Mouse (Mus musculus): ENCODE measurements around the gene Mgarp. TPM values are rescaled to one million over a fixed set of nuclear protein-coding genes. Genes with fewer than 3 reads are reported as not detected.

Mgarp gene
- total RNA-seq, 2 experiments from 2014 or later, result 0.43 to 0.63 TPM

DNA sequence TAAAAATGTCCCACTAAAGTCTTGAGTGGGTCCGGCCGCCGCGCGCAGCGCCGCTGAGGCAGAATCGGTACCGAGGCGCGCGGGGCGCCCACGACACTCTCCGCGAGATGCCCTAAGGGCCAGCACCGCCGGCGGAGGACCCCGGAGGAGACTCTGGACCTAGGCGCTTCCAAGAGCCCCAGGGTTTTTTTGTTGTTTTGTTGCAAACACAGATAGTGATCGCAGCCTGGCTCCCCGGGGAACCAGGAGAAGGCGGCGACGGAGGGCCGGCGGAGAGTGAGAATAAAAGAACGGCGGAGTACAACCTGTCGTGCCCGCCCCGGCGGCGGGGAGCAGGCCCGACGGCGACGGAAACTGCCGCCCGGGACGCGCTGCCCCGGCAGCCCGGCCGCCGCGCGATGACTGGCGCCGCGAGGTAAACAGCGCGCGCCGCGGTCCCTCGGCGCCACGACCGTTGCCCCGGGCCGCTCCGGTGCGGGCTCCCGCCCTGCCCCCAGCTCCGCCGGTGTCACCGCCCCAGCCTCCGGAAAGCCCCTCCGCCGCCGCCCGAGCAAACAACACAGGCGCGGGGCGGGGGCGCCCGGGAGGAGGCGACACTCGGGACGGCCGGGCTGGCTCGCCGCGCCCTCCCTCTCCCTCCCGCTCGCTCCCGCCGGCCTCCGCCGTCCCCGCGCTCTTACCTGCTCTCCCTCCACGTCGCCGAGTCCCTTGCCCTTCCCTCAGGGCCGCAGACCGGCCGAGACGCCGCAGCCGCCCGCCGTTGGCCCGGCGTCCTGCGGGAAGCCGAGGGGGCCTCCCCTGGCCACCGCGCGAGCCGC lies 56.6 kb downstream of the Mgarp start:
- peak; percentile 59 for DNase-seq

DNA sequence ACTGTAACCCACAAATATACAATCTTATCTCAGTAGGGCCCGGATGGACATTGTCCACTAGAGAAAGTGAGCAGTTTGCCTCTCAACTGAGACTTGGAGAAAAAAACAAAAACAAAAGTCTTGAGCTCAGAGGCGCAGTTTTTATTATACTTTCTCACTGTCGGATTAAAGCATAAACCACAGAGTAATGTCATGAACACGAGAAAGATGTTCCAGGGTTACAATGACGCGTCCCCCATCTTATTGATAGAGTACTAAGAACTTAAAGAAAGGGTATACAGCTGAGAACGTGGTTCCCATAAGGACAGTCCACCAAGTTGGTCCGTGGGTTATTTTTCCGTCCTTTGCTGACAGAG lies 57.2 kb downstream of the Mgarp start:
- no peak for DNase-seq

Other genes starting within 250 kb of the Mgarp start
- gene Noct, start 172.3 kb downstream of the Mgarp start, total RNA-seq (2021), result 10 to 100 TPM; 11.0 to 14.3 TPM
- 10 to 100 TPM; 50.9 to 58.2 TPM for gene Elf2, start 56.1 kb downstream of the Mgarp start, total RNA-seq (2021)
- 100 to 1,000 TPM; 828 to 975 TPM for gene Ndufc1, start 12.2 kb upstream of the Mgarp start, total RNA-seq (2021)
- 10 to 100 TPM; 48.1 to 52.6 TPM for gene Naa15, start 18.4 kb upstream of the Mgarp start, total RNA-seq (2021)
- gene Rab33b, start 87.2 kb upstream of the Mgarp start, total RNA-seq (2021), result 10 to 100 TPM; 12.1 to 13.4 TPM
- gene Setd7, start 164.1 kb upstream of the Mgarp start, total RNA-seq (2021), result 100 to 1,000 TPM; 102 to 121 TPM

All from gastrocnemius, postnatal 10 days (tissue).